Mouse (Mus musculus): Measurements from ENCODE around the gene Ddx43. TPM values are rescaled to one million over a fixed set of nuclear protein-coding genes. Genes with fewer than 3 reads are reported as not detected.
"Not testable (repeated sequence)": the region's sequence is repeated elsewhere in the genome, so short reads cannot be mapped to it uniquely, and the experiment has no call there.

The Ddx43 gene
- polyA plus RNA-seq, 1 experiment from 2014 or later, result 0.27 TPM

- H3K27ac ChIP-seq (replicated peaks), result no peak overlapping the region
- H3K9me3 ChIP-seq, result no peaks in the 10 kb centered on the region
- H3K4me3 ChIP-seq, result no peak overlapping the region
- no peak for ATAC-seq (ENCODE audit: extremely low read depth, insufficient number of reproducible peaks, low FRiP score, low TSS enrichment)
- no peaks in the 10 kb centered on the region for H3K27me3 ChIP-seq (replicated peaks)
- no peaks in the 10 kb centered on the region for H3K36me3 ChIP-seq
- H3K9ac ChIP-seq, result no peak overlapping the region
- H3K4me2 ChIP-seq, result no peak overlapping the region
- H3K4me1 ChIP-seq, result no peaks in the 10 kb centered on the region
- 34% methylated on average over 2 of the region's 2 CpGs for whole genome bisulfite sequencing
Measured at GRCm38 (mm10) chr9:78360484-78360872, 35.1 kb upstream of the Ddx43 start.

GRCm38 (mm10) chr9:78363374-78363773, 32.2 kb upstream of the Ddx43 start:
- no peaks in the 10 kb centered on the region for H3K27me3 ChIP-seq (replicated peaks)
- no peaks in the 10 kb centered on the region for H3K9me3 ChIP-seq
- H3K27ac ChIP-seq (replicated peaks), result no peak overlapping the region
- no peak for ATAC-seq (ENCODE audit: extremely low read depth, insufficient number of reproducible peaks, low FRiP score, low TSS enrichment)
- 64% methylated on average over 6 of the region's 6 CpGs for WGBS
- H3K36me3 ChIP-seq, result no peaks in the 10 kb centered on the region
- no peaks in the 10 kb centered on the region for H3K4me1 ChIP-seq
- H3K4me3 ChIP-seq, result no peak overlapping the region
- no peak overlapping the region for H3K4me2 ChIP-seq
- H3K9ac ChIP-seq, result no peak overlapping the region

- Histone ChIP-seq H3K27me3 (replicated peaks) (no peaks in the 10 kb centered on the region), H3K36me3 (no peaks in the 10 kb centered on the region), H3K4me2 (no peak overlapping the region), H3K27ac (replicated peaks) (no peak overlapping the region), H3K9me3 (no peaks in the 10 kb centered on the region), H3K4me1 (no peaks in the 10 kb centered on the region), H3K4me3 (no peak overlapping the region), H3K9ac (no peak overlapping the region)
- ATAC-seq (ENCODE audit: extremely low read depth, insufficient number of reproducible peaks, low FRiP score, low TSS enrichment), result no peak
- WGBS, result 80% methylated on average over 6 of the region's 6 CpGs
Measured at GRCm38 (mm10) chr9:78364701-78365100, 30.9 kb upstream of the Ddx43 start.

- no peaks in the 10 kb centered on the region for H3K4me1 ChIP-seq
- no peak for ATAC-seq (ENCODE audit: extremely low read depth, insufficient number of reproducible peaks, low FRiP score, low TSS enrichment)
- H3K27me3 ChIP-seq (replicated peaks), result no peaks in the 10 kb centered on the region
- H3K4me3 ChIP-seq, result no peak overlapping the region
- 60% methylated on average over 13 of the region's 13 CpGs for whole genome bisulfite sequencing
- no peak overlapping the region for H3K27ac ChIP-seq (replicated peaks)
- H3K4me2 ChIP-seq, result no peak overlapping the region
- no peak overlapping the region for H3K9ac ChIP-seq
- H3K36me3 ChIP-seq, result no peaks in the 10 kb centered on the region
- no peaks in the 10 kb centered on the region for H3K9me3 ChIP-seq
Measured at GRCm38 (mm10) chr9:78365850-78366544, 29.6 kb upstream of the Ddx43 start.

- 80% methylated on average over 16 of the region's 16 CpGs for whole genome bisulfite sequencing
Measured at GRCm38 (mm10) chr9:78367959-78368358, 27.6 kb upstream of the Ddx43 start, which contains the start of gene Dppa5a. Dppa5a (minus strand) TSS chr9:78368177.

GRCm38 (mm10) chr9:78368671-78369293, 26.8 kb upstream of the Ddx43 start:
- Histone ChIP-seq H3K9me3 (no peaks in the 10 kb centered on the region), H3K4me2 (no peak overlapping the region), H3K36me3 (no peaks in the 10 kb centered on the region), H3K27me3 (replicated peaks) (no peaks in the 10 kb centered on the region), H3K4me1 (peaks cover 4% of the 10 kb centered on the region; the same call in 1 of the 2 replicates), H3K9ac (no peak overlapping the region), H3K4me3 (no peak overlapping the region), H3K27ac (replicated peaks) (no peak overlapping the region)
- no peak for ATAC-seq (ENCODE audit: extremely low read depth, insufficient number of reproducible peaks, low FRiP score, low TSS enrichment)
- WGBS, result 70% methylated on average over 3 of the region's 3 CpGs

More at GRCm38 (mm10) chr9:78367959-78368358, 27.6 kb upstream of the Ddx43 start, which contains the start of gene Dppa5a:
- not testable (repeated sequence) for H3K9me3 ChIP-seq; H3K4me2 ChIP-seq; ATAC-seq (ENCODE audit: extremely low read depth, insufficient number of reproducible peaks, low FRiP score, low TSS enrichment); H3K9ac ChIP-seq; H3K27me3 ChIP-seq (replicated peaks); H3K36me3 ChIP-seq; H3K27ac ChIP-seq (replicated peaks); H3K4me1 ChIP-seq; H3K4me3 ChIP-seq

- WGBS, result 79% methylated on average over 2 of the region's 2 CpGs
- H3K4me3 ChIP-seq, result no peak overlapping the region
Measured at GRCm38 (mm10) chr9:78369349-78369748, 26.2 kb upstream of the Ddx43 start.

GRCm38 (mm10) chr9:78369786-78370185, 25.8 kb upstream of the Ddx43 start:
- no peak overlapping the region for H3K27ac ChIP-seq (replicated peaks)
- no peak overlapping the region for H3K4me2 ChIP-seq
- H3K36me3 ChIP-seq, result no peaks in the 10 kb centered on the region
- ATAC-seq (ENCODE audit: extremely low read depth, insufficient number of reproducible peaks, low FRiP score, low TSS enrichment), result no peak
- no peaks in the 10 kb centered on the region for H3K9me3 ChIP-seq
- 84% methylated on average over 7 of the region's 7 CpGs for WGBS
- no peaks in the 10 kb centered on the region for H3K27me3 ChIP-seq (replicated peaks)
- no peak overlapping the region for H3K9ac ChIP-seq
- H3K4me1 ChIP-seq, result peaks cover 4% of the 10 kb centered on the region; the same call in 1 of the 2 replicates
- H3K4me3 ChIP-seq, result no peak overlapping the region

More at GRCm38 (mm10) chr9:78369349-78369748, 26.2 kb upstream of the Ddx43 start:
- Histone ChIP-seq H3K36me3 (no peaks in the 10 kb centered on the region), H3K9me3 (no peaks in the 10 kb centered on the region), H3K4me2 (no peak overlapping the region), H3K27ac (replicated peaks) (no peak overlapping the region), H3K4me1 (peaks cover 4% of the 10 kb centered on the region; the same call in 1 of the 2 replicates), H3K27me3 (replicated peaks) (no peaks in the 10 kb centered on the region), H3K9ac (no peak overlapping the region)
- ATAC-seq (ENCODE audit: extremely low read depth, insufficient number of reproducible peaks, low FRiP score, low TSS enrichment), result no peak

- no peaks in the 10 kb centered on the region for H3K27me3 ChIP-seq (replicated peaks)
- H3K27ac ChIP-seq (replicated peaks), result no peak overlapping the region
- 89% methylated on average over 3 of the region's 3 CpGs for WGBS
- H3K9ac ChIP-seq, result no peak overlapping the region
- no peak overlapping the region for H3K4me2 ChIP-seq
- no peaks in the 10 kb centered on the region for H3K36me3 ChIP-seq
- ATAC-seq (ENCODE audit: extremely low read depth, insufficient number of reproducible peaks, low FRiP score, low TSS enrichment), result no peak
- H3K4me3 ChIP-seq, result no peak overlapping the region
- no peaks in the 10 kb centered on the region for H3K9me3 ChIP-seq
- peaks cover 4% of the 10 kb centered on the region; the same call in 1 of the 2 replicates for H3K4me1 ChIP-seq
Measured at GRCm38 (mm10) chr9:78371441-78371840, 24.1 kb upstream of the Ddx43 start.

GRCm38 (mm10) chr9:78372827-78373504, 22.6 kb upstream of the Ddx43 start:
- Histone ChIP-seq H3K9me3 (no peaks in the 10 kb centered on the region), H3K4me2 (no peak overlapping the region), H3K4me3 (no peak overlapping the region), H3K4me1 (peaks cover 9% of the 10 kb centered on the region), H3K9ac (no peak overlapping the region), H3K27ac (replicated peaks) (no peak overlapping the region), H3K27me3 (replicated peaks) (peaks cover 7% of the 10 kb centered on the region; the same call in 1 of the 2 replicates), H3K36me3 (no peaks in the 10 kb centered on the region)
- 59% methylated on average over 10 of the region's 10 CpGs for WGBS
- ATAC-seq (ENCODE audit: extremely low read depth, insufficient number of reproducible peaks, low FRiP score, low TSS enrichment), result no peak

- H3K9ac ChIP-seq, result no peak overlapping the region
- no peak overlapping the region for H3K4me3 ChIP-seq
- H3K9me3 ChIP-seq, result no peaks in the 10 kb centered on the region
- 48% methylated on average over 5 of the region's 5 CpGs for WGBS
- peaks cover 16% of the 10 kb centered on the region for H3K4me1 ChIP-seq
- H3K36me3 ChIP-seq, result no peaks in the 10 kb centered on the region
- peaks cover 11% of the 10 kb centered on the region; the same call in 1 of the 2 replicates for H3K27me3 ChIP-seq (replicated peaks)
- no peak overlapping the region for H3K4me2 ChIP-seq
- no peak for ATAC-seq (ENCODE audit: extremely low read depth, insufficient number of reproducible peaks, low FRiP score, low TSS enrichment)
- H3K27ac ChIP-seq (replicated peaks), result no peak overlapping the region
Measured at GRCm38 (mm10) chr9:78374397-78374796, 21.2 kb upstream of the Ddx43 start.
